Mouse (Mus musculus) erythroblast, embryonic 14.5 days (primary cell): ENCODE data around the gene Muc5b.

Experiments used
- GATA1 ChIP-seq: IDR thresholded peaks from 2 replicates; pipeline ENCODE4 v1.6.1; 2012; ENCODE audit warnings: low read length, inconsistent platforms, mixed read lengths
- TAL1 ChIP-seq: IDR thresholded peaks from 3 replicates; pipeline ENCODE4 v1.6.1; 2012; ENCODE audit warnings: low read length, inconsistent platforms, mixed read lengths

- TF ChIP-seq GATA1 = no peak
- TF ChIP-seq TAL1 = no peak
Observed at GRCm38 (mm10) chr7:141861046-141861445, 22.2 kb downstream of the Muc5b start.
